Mouse (Mus musculus) gastrocnemius, postnatal 25 days (tissue): ENCODE data around the gene Zdhhc3. TPM values are rescaled to one million over a fixed set of nuclear protein-coding genes. Genes with fewer than 3 reads are reported as not detected.

Experiments used
- total RNA-seq, 2 experiments: library from RNA; stranded (reverse); gene quantifications; 1 replicate in 1 of 2; 2 replicates in 1 of 2; pipeline ENCODE4 v1.2.3; 2021

Zdhhc3 gene
- total RNA-seq, 2 experiments from 2014 or later = 48.5 to 49.5 TPM

Other genes with a start within 250 kb of the Zdhhc3 start
- gene Zfp445, start 247.2 kb downstream of the Zdhhc3 start, total RNA-seq = 10 to 100 TPM; 31.3 to 34.4 TPM
- gene Zkscan7, start 227.5 kb downstream of the Zdhhc3 start, total RNA-seq = 1 to 10 TPM; 4.2 to 4.4 TPM
- gene Zfp105, start 190.1 kb downstream of the Zdhhc3 start, total RNA-seq = 1 to 10 TPM; 1.4 to 1.8 TPM
- 1 to 10 TPM; 7.3 to 9.2 TPM for gene 1110059G10Rik, start 162.2 kb downstream of the Zdhhc3 start, total RNA-seq
- gene Kif15, start 162.2 kb downstream of the Zdhhc3 start, total RNA-seq = under 1 TPM; 0.51 to 0.67 TPM
- 1 to 10 TPM; 9.0 to 9.2 TPM for gene Tmem42, start 91.9 kb downstream of the Zdhhc3 start, total RNA-seq
- under 1 TPM in 1 of 2 experiments, not detected in 1; 0.35 TPM for gene Tgm4, start 78.5 kb downstream of the Zdhhc3 start, total RNA-seq
- gene Exosc7, start within 50 bp of the Zdhhc3 start, total RNA-seq = 10 to 100 TPM; 17.3 to 19.6 TPM
- 10 to 100 TPM; 44.1 to 65.2 TPM for gene Clec3b, start 37.7 kb upstream of the Zdhhc3 start, total RNA-seq
- gene Cdcp1, start 102.8 kb upstream of the Zdhhc3 start, total RNA-seq = not detected
- 1 to 10 TPM in 1 of 2 experiments, under 1 TPM in 1; 1.00 to 3.1 TPM for gene Tmem158, start 147.6 kb upstream of the Zdhhc3 start, total RNA-seq